Comparison of ENCODE assay signal across 9 mouse cellular contexts in the genomic region with DNA sequence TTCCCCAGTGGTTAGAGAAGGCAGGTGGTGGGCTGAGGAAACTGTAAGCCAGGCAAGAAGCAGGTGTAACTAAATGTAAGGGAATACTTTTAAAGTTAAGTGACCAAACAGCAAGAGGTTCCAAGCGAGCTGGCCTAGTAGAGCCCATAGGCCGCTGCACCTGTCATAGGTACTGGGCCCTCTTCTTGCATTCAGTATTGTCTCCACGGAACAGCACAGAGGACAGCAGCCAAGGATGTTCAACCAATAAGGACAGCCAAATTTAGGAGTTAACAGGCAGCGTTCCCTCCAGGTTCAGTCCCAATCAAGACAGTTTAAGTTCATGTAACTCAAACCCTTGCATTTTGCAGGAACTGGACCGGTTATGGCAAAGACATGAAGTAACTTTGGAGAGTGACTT. TPM values are rescaled to one million over a fixed set of nuclear protein-coding genes. Genes with fewer than 3 reads are reported as not detected.
DNase-seq lines count a peak whose midpoint lies in the region; ATAC-seq and TF ChIP-seq lines count a peak whose summit lies in the region.
"Had no signal": no experiment of that assay in that cellular context is flagged by ENCODE, and none has a peak within 500 bp of the region (broad histone marks: within the 10 kb centered on the region; RNA-seq: fewer than 3 reads in every experiment).

No protein-coding gene starts in this region.

- H3K4me2 ChIP-seq in embryonic facial prominence, embryonic 14.5 days (ENCODE audit: low read depth, low read length), result peak overlapping the region; percentile 65
- peak overlapping the region; percentile 63 for H3K4me2 ChIP-seq in intestine, embryonic 16.5 days (ENCODE audit: low read depth, low read length)
- peak overlapping the region; percentile 76 for H3K4me2 ChIP-seq in neural tube, embryonic 13.5 days

- H3K27me3 ChIP-seq in embryonic facial prominence, embryonic 14.5 days (replicated peaks; ENCODE audit: control insufficient read depth, insufficient read depth, low read length), result no peaks in the 10 kb centered on the region
- H3K27me3 ChIP-seq in intestine, embryonic 16.5 days (replicated peaks; ENCODE audit: control insufficient read depth, insufficient read depth, low read length), result no peaks in the 10 kb centered on the region
- H3K27me3 ChIP-seq in neural tube, embryonic 13.5 days, result no peaks in the 10 kb centered on the region

- TF ChIP-seq POLR2A in lung, adult 2 months (IDR thresholded peaks at IDR 0.05; ENCODE audit: borderline replicate concordance, extremely low read depth, low read depth, low read length), result no peak

- no peak for ATAC-seq in embryonic facial prominence, embryonic 14.5 days (ENCODE audit: low read depth)
- no peak for ATAC-seq in intestine, embryonic 16.5 days
- no peak for ATAC-seq in neural tube, embryonic 13.5 days (ENCODE audit: low read depth)
- no peak for ATAC-seq in frontal cortex, adult (ENCODE audit: low TSS enrichment)

- H3K9me3 ChIP-seq in embryonic facial prominence, embryonic 14.5 days (ENCODE audit: control insufficient read depth, low read length), result no peaks in the 10 kb centered on the region
- H3K9me3 ChIP-seq in intestine, embryonic 16.5 days (ENCODE audit: control insufficient read depth, low read length), result no peaks in the 10 kb centered on the region
- H3K9me3 ChIP-seq in neural tube, embryonic 13.5 days, result no peaks in the 10 kb centered on the region

- H3K27ac ChIP-seq in embryonic facial prominence, embryonic 14.5 days (replicated peaks; ENCODE audit: low read depth, low read length), result peak overlapping the region; percentile 89
- peak overlapping the region; percentile 94; the same call in 1 of the 2 replicates for H3K27ac ChIP-seq in intestine, embryonic 16.5 days (ENCODE audit: low read length)
- no peak overlapping the region; the same call in 1 of the 2 replicates for H3K27ac ChIP-seq in neural tube, embryonic 13.5 days (replicated peaks)

- DNase-seq in lung, adult 2 months, result peak; percentile 28
- no peak for DNase-seq in lung, postnatal 4 days
- DNase-seq in embryonic facial prominence, embryonic 14.5 days (ENCODE audit: low spot score), result no peak
- DNase-seq in gastrocnemius, postnatal 36 days, result no peak
- no peak for DNase-seq in frontal cortex, adult 2 months (ENCODE audit: extremely low spot score in 1 of 2, low spot score in 1 of 2)
- DNase-seq: retina, postnatal 1 day had no signal

- peaks cover 13% of the 10 kb centered on the region for H3K4me1 ChIP-seq in lung, adult 2 months (ENCODE audit: control insufficient read depth, insufficient read depth, low read length)
- H3K4me1 ChIP-seq in embryonic facial prominence, embryonic 14.5 days (ENCODE audit: control insufficient read depth, insufficient read depth, low read length), result peaks cover 24% of the 10 kb centered on the region
- peaks cover 23% of the 10 kb centered on the region for H3K4me1 ChIP-seq in intestine, embryonic 16.5 days (ENCODE audit: control insufficient read depth, insufficient read depth, low read length)
- peaks cover 28% of the 10 kb centered on the region for H3K4me1 ChIP-seq in neural tube, embryonic 13.5 days (replicated peaks)

- peak overlapping the region; percentile 82 for H3K4me3 ChIP-seq in lung, adult 2 months (replicated peaks; ENCODE audit: extremely low read depth, low read depth, low read length)
- peak overlapping the region; percentile 93 for H3K4me3 ChIP-seq in embryonic facial prominence, embryonic 14.5 days (ENCODE audit: low read depth, low read length)
- peak overlapping the region; percentile 93 for H3K4me3 ChIP-seq in intestine, embryonic 16.5 days (ENCODE audit: low read length)
- H3K4me3 ChIP-seq in neural tube, embryonic 13.5 days, result peak overlapping the region; percentile 94

- WGBS in lung, adult 2 months, result 13% methylated on average over 5 of the region's 5 CpGs
- WGBS in embryonic facial prominence, embryonic 14.5 days, result 29% methylated on average over 5 of the region's 5 CpGs
- 40% methylated on average over 5 of the region's 5 CpGs for WGBS in intestine, embryonic 16.5 days
- WGBS in neural tube, embryonic 13.5 days, result 21% methylated on average over 5 of the region's 5 CpGs

- intact Hi-C loops in gastrocnemius, postnatal 36 days (cut with DNase I), result loop anchor here (5.0 kb wide), 2 partner anchors 199 to 214 kb away; no protein-coding TSS in a partner anchor

- H3K36me3 ChIP-seq in embryonic facial prominence, embryonic 14.5 days (ENCODE audit: control insufficient read depth, insufficient read depth, low read length), result no peaks in the 10 kb centered on the region
- no peaks in the 10 kb centered on the region for H3K36me3 ChIP-seq in intestine, embryonic 16.5 days (ENCODE audit: control insufficient read depth, insufficient read depth, low read length)
- no peaks in the 10 kb centered on the region for H3K36me3 ChIP-seq in neural tube, embryonic 13.5 days

- TF ChIP-seq CTCF in lung, adult 2 months (IDR thresholded peaks at IDR 0.05; ENCODE audit: insufficient read depth, low read length), result no peak

- H3K9ac ChIP-seq in embryonic facial prominence, embryonic 14.5 days (ENCODE audit: low read depth, low read length), result peak overlapping the region; percentile 73; the same call in 1 of the 2 replicates
- H3K9ac ChIP-seq in intestine, embryonic 16.5 days (ENCODE audit: low read depth, low read length), result peak overlapping the region; percentile 99
- H3K9ac ChIP-seq in neural tube, embryonic 13.5 days, result no peak overlapping the region

RNA-seq across cellular contexts. Expression of gene Irf2, which starts 0.9 kb away (rescaled TPM):
- polyA plus RNA-seq in lung, adult 2 months (2012; rRNA removed), result 20.5 and 24.6 TPM in 2 replicates
- 15.3 and 15.8 TPM in 2 replicates for polyA plus RNA-seq in embryonic facial prominence, embryonic 14.5 days (2014; fragmentation: Nextera tagmentation; extraction: Ambion mirVana)
- 23.4 and 29.0 TPM in 2 replicates for polyA plus RNA-seq in intestine, embryonic 16.5 days (2015; fragmentation: Nextera tagmentation; extraction: Ambion mirVana)
- polyA plus RNA-seq in neural tube, embryonic 13.5 days (2015; fragmentation: Nextera tagmentation; extraction: Ambion mirVana), result 11.6 and 13.5 TPM in 2 replicates
- total RNA-seq in gastrocnemius, postnatal 36 days (2021), result 10 to 100 TPM; 27.3 to 36.0 TPM
- 27.9 and 28.1 TPM in 2 replicates for polyA plus RNA-seq in frontal cortex, adult 2 months (2012; rRNA removed)
